Mouse (Mus musculus) kidney, adult 11 months (tissue): ENCODE data around the gene Eme1.
"Not testable (repeated sequence)": the region's sequence is repeated elsewhere in the genome, so short reads cannot be mapped to it uniquely, and the experiment has no call there.

ENCODE experiments used
- DNase-seq: peaks from one replicate; pipeline ENCODE4 v3.0.0; 2022

The Eme1 gene

GRCm38 (mm10) chr11:94653663-94654436 is at the start of gene Eme1, which contains the start of gene Mrpl27:
Gene Eme1, minus strand, starts transcription at chr11:94653964.
Gene Mrpl27, plus strand, starts transcription at chr11:94653767.
- DNase-seq = peak; percentile 87

- DNase-seq = no peak
Measured at GRCm38 (mm10) chr11:94702216-94702610, 48.4 kb upstream of the Eme1 start.

- no peak for DNase-seq
Measured at GRCm38 (mm10) chr11:94701401-94702215, 47.8 kb upstream of the Eme1 start.

DNA sequence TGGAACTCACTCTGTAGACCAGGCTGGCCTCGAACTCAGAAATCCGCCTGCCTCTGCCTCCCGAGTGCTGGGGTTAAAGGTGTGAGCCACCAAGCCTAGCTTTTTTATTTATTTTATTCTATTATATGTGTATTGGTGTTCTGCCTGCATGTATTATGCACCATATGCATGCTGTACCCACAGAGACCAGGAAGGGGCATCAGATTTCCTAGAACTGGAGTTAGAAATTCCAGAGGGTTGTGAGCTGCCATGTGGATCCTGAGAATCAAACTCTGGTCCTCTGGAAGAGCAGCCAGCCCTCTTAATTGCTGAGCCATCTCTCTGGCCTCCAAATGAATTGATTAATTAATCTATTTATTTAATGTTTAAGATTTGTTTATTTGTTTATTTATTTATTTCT is 45.6 kb upstream of the Eme1 start:
- DNase-seq = no peak

GRCm38 (mm10) chr11:94697703-94698464 is 44.1 kb upstream of the Eme1 start:
- DNase-seq = no peak

GRCm38 (mm10) chr11:94697140-94697539 is 43.4 kb upstream of the Eme1 start:
- no peak for DNase-seq

- DNase-seq = no peak
Measured at GRCm38 (mm10) chr11:94695508-94695907, 41.7 kb upstream of the Eme1 start.

DNA sequence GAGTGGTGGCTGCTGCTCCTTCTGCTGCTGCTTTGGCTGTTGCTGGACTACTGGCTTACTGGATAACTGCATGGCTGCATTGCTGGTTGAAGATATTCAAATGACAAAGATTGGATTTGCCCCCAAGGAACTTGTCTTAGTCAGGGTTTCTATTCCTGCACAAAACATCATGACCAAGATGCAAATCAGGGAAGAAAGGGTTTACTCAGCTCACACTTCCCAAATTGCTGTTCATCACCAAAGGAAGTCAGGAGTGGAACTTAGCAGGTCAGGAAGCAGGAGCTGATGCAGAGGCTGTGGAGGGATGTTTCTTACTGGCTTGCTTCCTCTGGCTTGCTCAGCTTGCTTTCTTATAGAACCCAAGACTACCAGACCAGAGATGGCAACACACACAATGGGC is 38.7 kb upstream of the Eme1 start:
- DNase-seq = not testable (repeated sequence)

- no peak for DNase-seq
Measured at GRCm38 (mm10) chr11:94687178-94687577, 33.4 kb upstream of the Eme1 start.

DNA sequence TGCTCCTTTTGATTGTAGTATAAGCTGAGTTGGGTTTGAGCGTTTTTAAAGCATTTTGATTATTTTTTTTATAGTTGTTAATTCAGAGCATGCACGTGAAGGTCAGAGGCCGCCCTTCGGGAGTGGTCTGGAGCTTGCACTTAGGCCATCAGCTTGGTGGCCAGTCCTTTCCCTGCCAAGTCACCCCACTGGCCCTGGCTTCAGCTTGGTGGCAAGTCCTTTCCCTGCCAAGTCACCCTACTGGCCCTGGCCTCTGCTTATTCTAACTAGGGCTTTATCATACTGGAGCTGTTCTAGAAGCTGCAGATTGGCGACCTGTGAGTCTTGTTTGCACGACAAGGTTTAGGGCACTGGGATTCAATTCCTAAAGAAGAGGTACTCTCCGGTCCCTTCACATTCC is 28.7 kb upstream of the Eme1 start:
- no peak for DNase-seq

GRCm38 (mm10) chr11:94681640-94682039 is 27.9 kb upstream of the Eme1 start:
- no peak for DNase-seq

- no peak for DNase-seq
Measured at GRCm38 (mm10) chr11:94680639-94681038, 26.9 kb upstream of the Eme1 start.

GRCm38 (mm10) chr11:94677607-94678145 is 23.9 kb upstream of the Eme1 start:
- DNase-seq = no peak

- DNase-seq = peak; percentile 89
Measured at GRCm38 (mm10) chr11:94676754-94677606, 23.2 kb upstream of the Eme1 start, which contains the start of gene Xylt2. Gene Xylt2, minus strand, starts transcription at chr11:94677515.

DNA sequence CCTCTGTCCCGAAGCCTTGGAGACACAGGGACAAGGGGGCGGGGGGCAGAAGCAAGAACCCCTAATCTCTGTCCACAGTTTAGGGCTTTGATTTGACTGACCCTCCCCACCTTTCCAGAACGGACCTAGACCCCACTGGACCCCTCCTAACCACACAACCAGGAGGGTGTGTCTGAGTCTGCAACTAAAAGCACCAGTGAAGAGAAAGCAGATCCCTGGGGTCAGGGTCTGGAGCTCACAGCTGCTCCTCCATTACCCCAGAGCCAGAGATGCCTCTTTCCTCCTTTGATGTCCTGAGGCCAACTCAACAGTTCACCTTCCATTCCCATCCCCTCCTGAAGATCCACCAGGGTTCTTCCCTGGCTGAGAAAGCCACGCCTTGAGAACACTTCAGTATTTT is 22.5 kb upstream of the Eme1 start:
- DNase-seq = no peak

GRCm38 (mm10) chr11:94675446-94675845 is 21.7 kb upstream of the Eme1 start:
- no peak for DNase-seq

DNA sequence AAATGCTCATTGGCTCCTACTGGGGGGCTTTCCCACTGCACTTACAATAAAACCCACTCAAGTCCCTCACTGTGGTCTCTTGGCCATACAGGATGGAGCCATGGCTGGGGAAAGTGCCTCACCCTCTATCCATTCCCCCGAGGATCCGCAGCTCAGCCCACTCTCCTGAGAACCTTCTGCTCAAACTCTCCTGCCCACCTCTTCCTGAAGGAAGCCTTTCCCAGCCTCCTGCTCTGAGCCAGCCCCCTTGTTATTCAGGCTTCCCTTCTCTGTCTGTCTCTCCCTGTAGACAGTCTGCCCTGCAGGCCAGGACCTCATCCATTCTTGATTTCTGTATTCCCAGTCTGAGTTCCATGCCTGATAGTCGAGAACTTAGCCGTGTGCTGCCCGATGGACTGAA is 21.2 kb upstream of the Eme1 start:
- DNase-seq = no peak

DNA sequence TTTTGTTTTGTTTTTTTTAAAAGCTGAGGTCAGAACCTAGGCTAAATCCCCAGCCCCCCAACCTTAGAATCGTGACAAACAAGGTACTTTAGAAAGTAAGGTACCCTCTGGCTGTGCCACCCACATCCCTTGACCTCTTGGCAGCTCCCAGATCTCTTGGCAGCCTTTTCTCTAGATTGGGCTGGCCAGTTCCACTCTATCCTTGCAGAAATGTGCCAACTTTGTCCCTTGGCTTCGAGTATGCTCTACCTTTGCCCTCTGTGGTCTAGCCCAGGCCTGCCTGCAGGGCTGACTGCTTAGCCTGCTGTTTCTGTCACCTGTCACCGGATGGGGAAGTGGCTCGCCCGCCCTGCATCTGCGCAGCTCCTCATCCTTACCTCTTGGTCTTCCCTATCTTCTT is 11.5 kb upstream of the Eme1 start:
- DNase-seq = peak; percentile 73

GRCm38 (mm10) chr11:94661344-94661743 is 7.6 kb upstream of the Eme1 start:
- DNase-seq = no peak

DNA sequence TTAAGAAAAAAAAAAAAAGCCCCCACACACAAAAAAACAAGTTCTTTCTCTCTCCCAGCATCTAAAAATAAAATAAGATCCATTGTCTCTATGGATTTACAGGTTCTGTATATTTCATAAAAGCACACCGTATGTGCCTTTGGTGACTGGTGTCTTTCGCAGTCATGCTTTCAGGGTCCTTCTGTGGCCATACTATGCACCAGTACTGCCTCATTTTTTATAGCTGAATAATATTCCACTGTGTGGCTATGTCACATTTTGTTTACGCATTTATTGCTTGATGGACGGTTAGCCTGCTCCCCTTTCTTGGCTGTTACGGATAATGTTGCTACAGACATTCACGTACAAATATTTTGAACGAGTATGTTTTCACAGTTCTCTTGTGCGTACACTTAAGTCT is 791 bp downstream of the Eme1 start:
- DNase-seq = no peak

- not testable (repeated sequence) for DNase-seq
Measured at GRCm38 (mm10) chr11:94651241-94651640, 2.5 kb downstream of the Eme1 start.

- DNase-seq = no peak
Measured at GRCm38 (mm10) chr11:94646457-94646856, 7.3 kb downstream of the Eme1 start.
